Mouse (Mus musculus) spleen, postnatal 4 days (tissue): ENCODE data around the gene Spata1.
"Not testable (repeated sequence)": the region's sequence is repeated elsewhere in the genome, so short reads cannot be mapped to it uniquely, and the experiment has no call there.

Source experiments
- DNase-seq, 2 experiments: peaks; one replicate each; pipeline ENCODE4 v3.0.0; 2022; ENCODE audit warnings: low spot score in 2 of 2

Gene Spata1

DNA sequence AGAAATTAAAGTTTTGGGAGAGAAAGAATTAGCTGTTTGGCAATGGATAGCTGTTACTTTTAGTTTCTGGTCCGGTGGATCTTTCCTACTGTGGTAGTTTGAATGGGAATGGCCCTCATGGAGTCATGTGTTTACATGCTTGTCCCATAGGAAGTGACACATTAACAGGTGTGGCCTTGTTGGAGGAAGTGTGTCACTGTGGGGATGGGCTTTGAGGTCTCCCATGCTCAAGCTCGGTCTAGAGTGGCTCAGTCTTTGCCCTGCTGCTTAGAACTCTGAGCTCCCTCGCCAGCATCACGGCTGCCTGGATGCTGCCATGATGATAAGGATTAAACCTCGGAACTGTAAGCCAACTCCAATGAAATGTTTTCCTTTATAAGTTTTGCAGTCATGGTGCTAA, 48.2 kb downstream of the Spata1 start:
- no peak for DNase-seq

GRCm38 (mm10) chr3:146450371-146450841, 49.1 kb downstream of the Spata1 start:
- DNase-seq, result peak; percentile 93 to 95

GRCm38 (mm10) chr3:146449745-146450250, 49.8 kb downstream of the Spata1 start, which contains the start of gene Ctbs:
TSS of gene Ctbs (plus strand) at chr3:146449795.
- DNase-seq, result no peak

DNA sequence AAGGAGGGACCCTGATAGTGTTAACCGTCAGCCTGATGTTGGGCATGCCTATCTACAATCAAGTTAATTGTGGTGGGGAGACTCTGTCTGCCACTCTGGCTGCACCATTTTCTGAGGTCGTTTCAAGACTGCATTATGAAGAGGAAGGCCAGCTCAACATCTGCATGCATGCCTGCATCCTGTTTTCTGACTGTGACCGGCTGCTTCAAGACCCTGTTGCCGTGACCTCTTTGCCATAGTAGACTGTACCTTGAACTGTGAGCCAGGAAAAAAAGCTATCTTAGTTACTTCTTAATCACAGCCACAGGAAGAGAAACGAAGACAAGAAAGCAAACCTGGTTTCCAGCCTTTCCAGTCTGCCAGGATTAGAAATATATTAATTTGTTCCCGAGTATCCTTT, 50.6 kb downstream of the Spata1 start:
- DNase-seq, result peak in 1 of 2 experiments; percentile 51

DNA sequence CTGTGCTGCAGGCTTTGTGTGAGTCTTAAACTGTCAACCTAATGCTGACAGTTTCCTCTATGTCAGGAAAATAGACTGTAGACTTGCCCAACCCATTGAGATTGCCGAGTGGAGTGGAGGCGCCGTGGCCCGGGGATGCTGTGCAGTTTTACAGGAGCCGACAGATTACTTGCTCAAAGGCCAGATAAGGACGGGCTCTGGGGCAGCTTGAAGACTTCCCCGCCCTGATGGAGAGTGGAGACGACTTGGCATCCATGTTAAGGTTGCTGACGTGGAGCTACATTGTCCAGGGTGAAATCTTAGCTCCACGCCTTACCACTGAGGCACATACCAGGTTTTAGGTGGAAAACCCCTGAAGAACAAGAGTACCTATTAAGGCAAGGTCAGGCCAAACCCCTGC, 51.2 kb downstream of the Spata1 start:
- DNase-seq, result peak in 1 of 2 experiments; percentile 53

GRCm38 (mm10) chr3:146447598-146447997, 52.0 kb downstream of the Spata1 start:
- no peak for DNase-seq

GRCm38 (mm10) chr3:146447156-146447555, 52.4 kb downstream of the Spata1 start:
- no peak for DNase-seq

GRCm38 (mm10) chr3:146444880-146445279, 54.7 kb downstream of the Spata1 start:
- peak in 1 of 2 experiments; percentile 58 for DNase-seq

GRCm38 (mm10) chr3:146443380-146443779, 56.2 kb downstream of the Spata1 start:
- DNase-seq, result no peak

DNA sequence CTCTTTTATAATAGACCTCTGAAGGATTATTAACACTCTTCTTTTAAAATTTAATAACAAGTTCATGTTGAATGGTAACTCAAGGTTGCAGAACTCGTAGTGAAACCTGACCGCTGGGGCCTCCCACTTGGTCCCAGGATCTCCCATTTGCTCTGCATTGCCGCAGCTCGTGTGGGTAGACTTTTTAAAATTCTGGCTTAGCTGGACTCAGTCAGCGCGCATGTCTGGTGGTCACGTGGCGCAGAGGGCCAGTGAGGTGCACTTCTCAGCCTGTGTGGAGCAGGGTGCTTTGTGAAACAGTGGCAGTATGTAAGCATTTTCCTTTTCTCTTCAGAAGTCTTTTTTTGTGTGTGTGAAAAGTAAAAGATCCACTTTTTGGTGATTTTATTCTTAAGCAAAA, 56.6 kb downstream of the Spata1 start:
- DNase-seq, result peak in 1 of 2 experiments; percentile 53

DNA sequence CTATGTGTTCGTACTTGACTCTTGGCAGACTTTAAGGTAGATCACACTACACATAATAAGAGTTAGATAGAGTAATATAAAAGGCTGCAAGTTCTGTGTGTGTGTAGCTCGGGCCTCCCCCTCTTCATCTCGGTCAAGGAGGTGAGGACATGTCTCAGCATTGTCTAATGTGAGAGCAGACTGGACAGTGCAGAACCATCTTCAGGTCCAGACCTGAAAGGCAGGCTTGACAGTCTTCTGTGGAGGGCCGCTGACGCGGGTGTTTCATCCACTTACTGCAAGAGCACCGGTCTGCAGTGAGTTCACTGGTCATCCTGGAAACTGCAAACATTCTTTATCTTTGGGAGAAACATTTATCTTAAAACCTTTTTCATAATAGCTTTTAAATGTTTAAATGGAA, 57.1 kb downstream of the Spata1 start:
- DNase-seq, result peak in 1 of 2 experiments; percentile 54

DNA sequence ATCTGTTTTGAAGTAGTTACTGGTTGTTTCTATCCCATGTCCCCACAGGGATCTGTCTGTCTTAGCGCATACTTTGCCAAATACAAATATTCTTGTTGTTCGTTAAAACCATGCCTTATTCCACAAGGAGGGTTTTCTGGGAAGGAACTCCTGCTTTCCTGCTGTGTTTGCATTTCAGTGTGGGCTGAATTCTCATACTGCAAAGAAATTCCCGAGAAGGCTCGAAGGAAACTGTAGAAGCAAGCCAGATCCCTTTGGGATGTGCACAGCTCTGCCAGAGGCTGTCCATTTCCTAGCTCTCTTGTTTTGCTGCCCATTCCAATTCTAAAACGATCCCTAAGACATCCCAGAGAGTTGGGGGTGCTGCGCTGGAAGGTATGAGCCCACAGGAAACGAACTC, 59.1 kb downstream of the Spata1 start:
- no peak for DNase-seq

GRCm38 (mm10) chr3:146440011-146440410, 59.5 kb downstream of the Spata1 start:
- DNase-seq, result peak in 1 of 2 experiments; percentile 58

DNA sequence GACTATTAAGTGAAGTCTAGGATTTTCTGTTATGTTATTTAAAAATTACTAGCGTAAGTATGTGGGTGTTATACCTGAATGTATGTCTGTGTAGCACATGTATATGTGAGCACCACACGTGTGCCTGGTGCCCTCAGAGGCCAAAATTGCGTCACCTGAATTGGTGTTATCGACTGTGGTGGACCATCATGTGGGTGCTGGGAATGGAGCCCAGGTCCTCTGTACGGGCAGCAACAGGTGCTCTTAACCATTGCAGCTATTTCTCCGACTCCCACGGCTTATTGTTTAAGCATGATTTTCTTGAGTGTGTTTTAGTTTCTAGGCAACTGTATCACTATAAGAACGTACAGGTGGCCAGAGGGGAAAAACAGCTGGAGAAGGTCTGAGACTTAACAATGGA, 63.4 kb downstream of the Spata1 start:
- DNase-seq, result no peak

GRCm38 (mm10) chr3:146435533-146435932, 64.0 kb downstream of the Spata1 start:
- no peak for DNase-seq

GRCm38 (mm10) chr3:146434686-146435085, 64.9 kb downstream of the Spata1 start:
- DNase-seq, result no peak

GRCm38 (mm10) chr3:146433681-146434350, 65.7 kb downstream of the Spata1 start:
- DNase-seq, result no peak

DNA sequence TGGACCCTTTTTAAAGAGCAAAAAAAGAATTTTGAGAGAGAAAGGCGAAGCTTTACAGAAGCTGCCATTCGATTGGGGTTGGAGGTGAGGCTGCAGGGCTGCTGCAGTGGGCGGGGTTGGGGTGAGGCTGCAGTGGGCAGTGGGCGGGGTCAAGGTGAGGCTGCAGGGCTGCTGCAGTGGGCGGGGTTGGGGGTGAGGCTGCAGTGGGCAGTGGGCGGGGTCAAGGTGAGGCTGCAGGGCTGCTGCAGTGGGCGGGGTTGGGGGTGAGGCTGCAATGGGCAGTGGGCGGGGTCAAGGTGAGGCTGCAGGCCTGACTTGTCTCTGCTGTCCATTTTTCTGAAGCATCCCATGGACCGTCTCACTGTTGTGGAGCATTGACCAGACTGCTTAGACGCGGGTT, 66.5 kb downstream of the Spata1 start:
- DNase-seq, result not testable (repeated sequence)

DNA sequence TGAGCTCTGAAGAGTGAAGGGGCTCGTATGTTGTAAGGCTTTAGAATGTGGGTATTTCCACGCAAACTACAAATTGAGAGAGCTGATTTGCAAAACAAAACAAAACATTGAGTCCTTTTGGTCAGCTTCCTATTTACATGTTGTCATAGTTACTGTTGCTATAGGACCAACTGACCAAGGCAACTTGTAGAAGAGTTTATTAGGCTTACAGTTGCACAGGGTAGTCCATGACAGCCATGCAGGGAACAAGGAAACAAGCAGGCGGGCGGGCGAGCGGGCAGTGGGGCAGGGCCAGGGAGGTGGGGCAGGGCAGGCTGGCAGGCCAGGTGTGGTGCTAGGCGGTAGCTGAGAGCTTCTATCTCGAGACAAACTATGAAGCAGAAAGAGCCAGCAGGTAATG, 73.1 kb downstream of the Spata1 start:
- DNase-seq, result no peak

GRCm38 (mm10) chr3:146425902-146426301, 73.7 kb downstream of the Spata1 start:
- no peak for DNase-seq

- no peak for DNase-seq
Observed at GRCm38 (mm10) chr3:146424306-146424900, 75.2 kb downstream of the Spata1 start.

GRCm38 (mm10) chr3:146423710-146424109, 75.8 kb downstream of the Spata1 start:
- no peak for DNase-seq

GRCm38 (mm10) chr3:146421787-146422186, 77.8 kb downstream of the Spata1 start:
- DNase-seq, result no peak
